Mouse (Mus musculus): Measurements from ENCODE around the gene Mapk8ip2.
"Not testable (repeated sequence)": the region's sequence is repeated elsewhere in the genome, so short reads cannot be mapped to it uniquely, and the experiment has no call there.

The Mapk8ip2 gene

DNA sequence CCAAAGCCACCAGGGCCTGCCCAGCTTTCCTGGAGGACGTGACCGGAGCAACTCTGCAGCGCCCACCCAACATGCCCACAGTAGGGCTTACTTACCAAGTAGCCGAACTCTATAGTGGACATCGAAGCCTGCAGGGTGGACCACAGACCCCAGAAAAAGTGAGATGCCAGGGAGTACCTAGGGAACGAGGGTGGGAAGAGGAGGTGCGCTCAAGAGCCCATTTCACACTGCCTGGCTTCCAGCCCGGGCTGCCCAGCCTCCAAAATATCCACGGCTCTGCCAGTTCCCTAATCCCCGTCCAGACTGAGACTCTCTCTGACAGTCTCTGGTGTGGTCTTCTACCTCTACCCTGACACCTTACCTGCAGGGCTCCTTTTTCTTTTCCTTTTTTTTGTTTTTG lies 27.0 kb upstream of the Mapk8ip2 start:
- TF ChIP-seq NANOG (IDR thresholded peaks at IDR 0.05; ENCODE audit: borderline replicate concordance, low read length) (no peak), CTCF (conservative IDR thresholded peaks at IDR 0.05; ENCODE audit: low read length) (no peak), POU5F1 (IDR thresholded peaks at IDR 0.05; ENCODE audit: borderline replicate concordance, low read length) (no peak)
- H3K9me3 ChIP-seq (ENCODE audit: low read length) = no peaks in the 10 kb centered on the region

DNA sequence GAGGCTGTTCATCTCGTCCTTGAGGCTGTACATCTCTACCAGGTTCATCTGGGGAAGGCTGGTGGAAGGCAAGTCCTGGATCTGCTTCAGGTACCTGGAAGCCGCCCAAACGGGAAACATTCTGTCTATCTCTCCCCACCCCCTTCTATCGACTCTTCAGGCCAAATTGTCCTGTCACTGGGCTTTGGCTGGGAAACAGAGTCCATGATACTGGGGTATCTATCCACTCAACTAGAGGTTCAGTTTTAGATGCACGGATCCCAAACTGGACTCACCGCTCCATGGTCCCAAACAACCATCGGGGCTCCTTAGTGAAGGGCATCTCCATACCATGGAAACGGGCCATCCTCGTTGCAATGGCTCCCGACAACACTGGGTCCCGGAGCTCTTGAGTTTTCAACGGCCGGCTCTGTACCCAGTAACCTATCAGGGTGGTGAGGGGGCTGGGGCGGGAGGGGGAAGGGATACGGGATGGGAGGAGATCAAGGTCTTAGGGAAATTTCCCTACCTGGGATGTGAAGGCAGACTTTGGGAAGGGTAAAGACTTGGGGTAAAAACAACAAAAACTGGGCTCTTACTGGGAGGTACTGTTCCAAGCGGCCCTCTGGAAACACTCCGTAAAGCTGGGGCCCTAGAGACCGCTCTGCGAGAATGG lies 25.4 kb upstream of the Mapk8ip2 start:
- H3K4me3 ChIP-seq (replicated peaks; ENCODE audit: low read length) = peak overlapping the region; percentile 92
- H3K4me1 ChIP-seq (replicated peaks; ENCODE audit: low read depth, low read length) = peaks cover 52% of the 10 kb centered on the region
- peaks cover 22% of the 10 kb centered on the region for H3K36me3 ChIP-seq (ENCODE audit: insufficient read depth, low read length)
- no peaks in the 10 kb centered on the region for H3K9me3 ChIP-seq (ENCODE audit: low read length)
- peaks cover 16% of the 10 kb centered on the region; the same call in 1 of the 2 replicates for H3K27me3 ChIP-seq (ENCODE audit: insufficient read depth, low read length)
- TF ChIP-seq NANOG (IDR thresholded peaks at IDR 0.05; ENCODE audit: borderline replicate concordance, low read length) = no peak
- no peak for TF ChIP-seq CTCF (conservative IDR thresholded peaks at IDR 0.05; ENCODE audit: low read length)
- TF ChIP-seq POU5F1 (IDR thresholded peaks at IDR 0.05; ENCODE audit: borderline replicate concordance, low read length) = no peak

More for the DNA sequence above, 27.0 kb upstream of the Mapk8ip2 start:
- peaks cover 18% of the 10 kb centered on the region; the same call in 1 of the 2 replicates for H3K27me3 ChIP-seq (ENCODE audit: insufficient read depth, low read length)
- H3K4me3 ChIP-seq (replicated peaks; ENCODE audit: low read length) = peak overlapping the region; percentile 17; the same call in 1 of the 2 replicates
- H3K36me3 ChIP-seq (ENCODE audit: insufficient read depth, low read length) = peaks cover 22% of the 10 kb centered on the region
- H3K4me1 ChIP-seq (replicated peaks; ENCODE audit: low read depth, low read length) = peaks cover 52% of the 10 kb centered on the region

DNA sequence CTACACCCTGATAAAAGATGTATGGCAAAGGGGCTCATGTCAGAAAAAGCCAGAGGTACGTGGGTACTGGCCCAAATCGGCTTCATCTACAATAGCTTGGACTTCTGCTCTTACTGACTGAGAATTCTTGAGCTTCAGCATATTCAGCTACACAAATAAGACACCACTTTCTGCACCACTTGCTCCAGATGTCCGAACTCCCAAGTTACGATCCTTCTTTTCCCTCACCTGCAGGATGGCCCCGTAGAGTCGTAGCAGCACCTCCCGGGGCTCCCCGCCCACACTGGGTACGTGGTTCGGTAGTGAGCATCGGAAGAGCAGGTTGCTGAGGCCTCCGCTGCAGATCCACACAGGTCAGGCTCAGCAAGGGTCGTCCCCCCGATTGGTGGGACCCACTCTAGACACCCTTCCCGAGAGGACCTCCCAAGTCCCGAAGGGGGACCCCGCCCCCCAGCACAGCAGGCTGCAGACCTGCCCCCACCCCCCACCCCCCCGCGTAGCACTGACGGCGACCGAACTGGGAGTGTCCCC lies 24.8 kb upstream of the Mapk8ip2 start:
- TF ChIP-seq CTCF (conservative IDR thresholded peaks at IDR 0.05; ENCODE audit: low read length) (no peak), POU5F1 (IDR thresholded peaks at IDR 0.05; ENCODE audit: borderline replicate concordance, low read length) (no peak), NANOG (IDR thresholded peaks at IDR 0.05; ENCODE audit: borderline replicate concordance, low read length) (no peak)
- Histone ChIP-seq H3K27me3 (ENCODE audit: insufficient read depth, low read length) (peaks cover 10% of the 10 kb centered on the region; the same call in 1 of the 2 replicates), H3K4me1 (replicated peaks; ENCODE audit: low read depth, low read length) (peaks cover 54% of the 10 kb centered on the region), H3K9me3 (ENCODE audit: low read length) (no peaks in the 10 kb centered on the region), H3K36me3 (ENCODE audit: insufficient read depth, low read length) (peaks cover 22% of the 10 kb centered on the region), H3K4me3 (replicated peaks; ENCODE audit: low read length) (peak overlapping the region; percentile 92)

DNA sequence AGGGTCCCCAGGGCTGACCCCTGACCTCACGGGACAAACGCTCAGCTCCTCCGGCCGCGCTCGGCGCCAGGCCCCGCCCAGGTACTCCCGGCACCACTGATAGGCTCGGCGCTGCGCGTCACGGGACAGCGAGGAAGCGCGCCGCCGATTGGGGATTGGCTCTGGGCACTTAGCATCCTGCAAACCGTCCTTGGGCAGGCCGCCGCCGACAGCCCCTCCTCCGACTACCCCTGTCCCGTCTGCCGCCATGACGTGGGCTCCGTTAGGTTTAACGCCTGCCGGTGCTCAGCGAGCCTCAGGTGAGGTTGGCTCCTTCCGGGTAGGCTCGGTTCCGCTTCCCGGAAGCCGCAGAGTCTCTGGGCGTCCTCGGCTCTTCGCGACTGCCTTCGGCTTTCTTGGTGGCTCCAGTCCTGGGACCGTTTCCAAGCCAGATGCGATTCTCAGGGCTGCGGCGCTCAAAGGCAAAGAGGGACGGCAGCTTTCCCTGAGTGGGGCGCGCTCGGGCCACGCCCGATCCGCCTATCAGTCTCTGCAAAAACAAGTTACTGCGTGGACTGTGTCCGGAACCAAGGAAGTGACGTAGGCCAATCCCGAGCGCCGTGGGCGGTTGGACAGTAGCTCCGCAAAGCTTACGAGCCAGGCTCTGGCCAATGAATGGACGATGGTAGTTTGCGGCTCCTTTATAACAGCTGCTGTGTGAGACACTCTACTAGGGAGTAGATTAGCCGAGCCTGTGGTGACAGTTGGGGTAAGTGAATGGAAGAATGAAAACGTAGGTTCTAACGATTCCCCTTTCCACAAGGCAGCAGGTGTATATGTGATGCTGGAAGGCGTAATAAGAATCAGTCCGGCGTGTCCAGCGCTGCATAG lies 24.1 kb upstream of the Mapk8ip2 start, which contains the start of the genes C730034F03Rik, Gm44502 and Chkb:
Gene C730034F03Rik (plus strand): TSS at position 238 of the 870 bp plus-strand sequence.
Gene Gm44502 (minus strand): TSS at position 345 of the 870 bp plus-strand sequence.
Gene Chkb (minus strand): TSS at position 557 of the 870 bp plus-strand sequence.
- H3K27me3 ChIP-seq (ENCODE audit: insufficient read depth, low read length) = peaks cover 5% of the 10 kb centered on the region; the same call in 1 of the 2 replicates
- H3K9me3 ChIP-seq (ENCODE audit: low read length) = no peaks in the 10 kb centered on the region
- TF ChIP-seq CTCF (conservative IDR thresholded peaks at IDR 0.05; ENCODE audit: low read length) (no peak), POU5F1 (IDR thresholded peaks at IDR 0.05; ENCODE audit: borderline replicate concordance, low read length) (no peak), NANOG (IDR thresholded peaks at IDR 0.05; ENCODE audit: borderline replicate concordance, low read length) (no peak)
- H3K4me3 ChIP-seq (replicated peaks; ENCODE audit: low read length) = peak within 1 kb of the TSS; percentile 92
- peaks cover 22% of the 10 kb centered on the region for H3K36me3 ChIP-seq (ENCODE audit: insufficient read depth, low read length)
- peaks cover 57% of the 10 kb centered on the region for H3K4me1 ChIP-seq (replicated peaks; ENCODE audit: low read depth, low read length)

DNA sequence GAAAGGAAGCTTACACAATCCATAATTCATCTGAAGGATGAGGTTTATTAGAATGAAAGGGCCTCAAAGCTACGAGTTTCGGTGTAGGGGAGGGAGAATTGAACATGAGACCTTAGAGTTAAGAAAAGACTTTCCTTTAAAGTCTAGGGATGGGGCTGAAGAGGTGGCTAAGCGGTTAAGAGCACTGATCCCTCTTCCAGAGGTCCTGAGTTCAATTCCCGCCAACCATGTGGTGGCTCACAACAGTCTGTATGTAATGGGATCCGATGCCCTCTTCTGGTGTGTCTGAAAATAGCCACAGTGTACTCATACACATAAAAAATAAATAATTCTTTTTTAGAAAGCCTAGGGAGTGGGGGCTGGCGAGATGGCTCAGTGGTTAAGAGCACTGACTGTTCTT lies 23.4 kb upstream of the Mapk8ip2 start:
- Histone ChIP-seq H3K9me3 (ENCODE audit: low read length) (no peaks in the 10 kb centered on the region), H3K4me1 (replicated peaks; ENCODE audit: low read depth, low read length) (peaks cover 52% of the 10 kb centered on the region), H3K27me3 (ENCODE audit: insufficient read depth, low read length) (peaks cover 5% of the 10 kb centered on the region; the same call in 1 of the 2 replicates), H3K36me3 (ENCODE audit: insufficient read depth, low read length) (peaks cover 22% of the 10 kb centered on the region), H3K4me3 (replicated peaks; ENCODE audit: low read length) (peak overlapping the region; percentile 92)
- TF ChIP-seq NANOG (IDR thresholded peaks at IDR 0.05; ENCODE audit: borderline replicate concordance, low read length) (no peak), CTCF (conservative IDR thresholded peaks at IDR 0.05; ENCODE audit: low read length) (no peak), POU5F1 (IDR thresholded peaks at IDR 0.05; ENCODE audit: borderline replicate concordance, low read length) (no peak)

DNA sequence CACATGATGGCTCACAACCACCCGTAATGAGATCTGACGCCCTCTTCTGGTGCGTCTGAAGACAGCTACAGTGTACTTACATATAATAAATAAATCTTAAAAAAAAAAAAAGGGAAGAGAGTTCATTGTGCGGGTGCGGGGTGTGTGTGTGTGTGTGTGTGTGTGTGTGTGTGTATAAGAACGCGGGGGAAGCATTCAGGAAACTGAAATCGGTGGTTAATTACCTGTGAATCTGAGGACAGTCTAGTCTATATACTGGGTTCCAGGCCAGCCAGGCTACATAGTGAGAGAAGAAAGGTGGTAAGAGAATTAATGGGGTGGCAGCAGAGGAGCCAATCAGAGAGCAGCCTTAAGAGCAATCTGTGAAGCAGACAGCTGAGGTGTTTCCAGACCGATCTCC lies 22.9 kb upstream of the Mapk8ip2 start:
- H3K27me3 ChIP-seq (ENCODE audit: insufficient read depth, low read length); H3K4me3 ChIP-seq (replicated peaks; ENCODE audit: low read length); H3K9me3 ChIP-seq (ENCODE audit: low read length): not testable (repeated sequence)
- peaks cover 47% of the 10 kb centered on the region for H3K4me1 ChIP-seq (replicated peaks; ENCODE audit: low read depth, low read length)
- H3K36me3 ChIP-seq (ENCODE audit: insufficient read depth, low read length) = peaks cover 22% of the 10 kb centered on the region

DNA sequence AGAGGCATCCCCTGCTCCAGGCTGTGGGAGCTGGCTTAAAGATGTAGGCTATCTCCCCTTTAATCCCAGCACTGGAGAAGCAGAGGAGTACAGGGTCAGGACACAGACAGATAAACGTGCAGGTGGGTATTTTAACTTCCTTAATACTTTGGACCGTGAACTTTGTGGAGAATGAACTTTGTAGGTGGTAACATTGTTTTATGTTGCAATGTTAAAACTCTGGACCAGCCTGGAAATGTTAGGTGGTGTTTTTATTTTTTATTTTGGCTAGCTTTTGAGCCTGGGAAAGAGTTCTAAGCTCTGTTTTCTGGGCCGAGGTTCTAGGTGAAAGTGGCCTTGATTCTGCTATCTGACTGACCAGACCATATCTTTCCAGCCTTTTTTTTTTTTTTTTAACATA lies 22.4 kb upstream of the Mapk8ip2 start:
- peaks cover 42% of the 10 kb centered on the region for H3K4me1 ChIP-seq (replicated peaks; ENCODE audit: low read depth, low read length)
- no peak overlapping the region for H3K4me3 ChIP-seq (replicated peaks; ENCODE audit: low read length)
- peaks cover 5% of the 10 kb centered on the region for H3K27me3 ChIP-seq (ENCODE audit: insufficient read depth, low read length)
- peaks cover 20% of the 10 kb centered on the region for H3K36me3 ChIP-seq (ENCODE audit: insufficient read depth, low read length)
- H3K9me3 ChIP-seq (ENCODE audit: low read length) = no peaks in the 10 kb centered on the region
- TF ChIP-seq NANOG (IDR thresholded peaks at IDR 0.05; ENCODE audit: borderline replicate concordance, low read length) (no peak), CTCF (conservative IDR thresholded peaks at IDR 0.05; ENCODE audit: low read length) (no peak), POU5F1 (IDR thresholded peaks at IDR 0.05; ENCODE audit: borderline replicate concordance, low read length) (no peak)

DNA sequence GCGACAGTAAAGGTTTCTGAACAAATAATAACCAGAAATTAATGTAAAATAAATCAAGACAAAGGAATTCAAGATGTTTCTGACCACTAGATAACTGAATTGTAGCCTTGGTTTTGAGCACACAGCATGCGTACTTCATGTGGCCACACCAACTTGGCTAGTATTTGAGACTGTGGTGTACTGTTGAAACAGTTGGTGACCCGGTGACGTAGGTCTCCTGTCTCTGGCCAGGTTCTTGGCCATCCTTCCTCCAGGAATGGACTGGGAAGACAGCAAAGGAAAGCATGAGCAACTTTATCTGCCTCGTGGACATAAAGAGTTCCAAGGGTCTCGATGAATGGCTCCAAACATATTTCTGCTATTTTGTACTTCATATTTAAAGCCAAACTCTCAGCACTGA lies 21.9 kb upstream of the Mapk8ip2 start:
- Histone ChIP-seq H3K4me3 (replicated peaks; ENCODE audit: low read length) (no peak overlapping the region), H3K4me1 (replicated peaks; ENCODE audit: low read depth, low read length) (peaks cover 37% of the 10 kb centered on the region), H3K9me3 (ENCODE audit: low read length) (no peaks in the 10 kb centered on the region), H3K27me3 (ENCODE audit: insufficient read depth, low read length) (peaks cover 5% of the 10 kb centered on the region), H3K36me3 (ENCODE audit: insufficient read depth, low read length) (peaks cover 14% of the 10 kb centered on the region)
- TF ChIP-seq NANOG (IDR thresholded peaks at IDR 0.05; ENCODE audit: borderline replicate concordance, low read length) (no peak), CTCF (conservative IDR thresholded peaks at IDR 0.05; ENCODE audit: low read length) (no peak), POU5F1 (IDR thresholded peaks at IDR 0.05; ENCODE audit: borderline replicate concordance, low read length) (no peak)

All from E14TG2a.4 (cell line).